In genomic region chr7:118900090-118900489, GRCm38 (mm10) we compare ENCODE assay signal across 26 mouse cellular contexts. TPM values are rescaled to one million over a fixed set of nuclear protein-coding genes. Genes with fewer than 3 reads are reported as not detected.
DNase-seq lines count a peak whose midpoint lies in the region; ATAC-seq and TF ChIP-seq lines count a peak whose summit lies in the region.
"Had no signal": no experiment of that assay in that cellular context is flagged by ENCODE, and none has a peak within 500 bp of the region (broad histone marks: within the 10 kb centered on the region; RNA-seq: fewer than 3 reads in every experiment).

No protein-coding gene starts in this region.

- H3K9ac ChIP-seq in forebrain, embryonic 15.5 days (replicated peaks), result no peak overlapping the region
- H3K9ac ChIP-seq in hindbrain, postnatal 0 days (replicated peaks; ENCODE audit: low read length), result no peak overlapping the region
- H3K9ac ChIP-seq in midbrain, embryonic 14.5 days (replicated peaks; ENCODE audit: low read length), result no peak overlapping the region
- H3K9ac ChIP-seq: embryonic facial prominence, embryonic 13.5 days; hindbrain, embryonic 15.5 days; intestine, embryonic 15.5 days had no signal

- H3K4me3 ChIP-seq in forebrain, embryonic 10.5 days, result no peak overlapping the region
- H3K4me3 ChIP-seq in forebrain, embryonic 15.5 days, result no peak overlapping the region
- H3K4me3 ChIP-seq in hindbrain, embryonic 10.5 days, result no peak overlapping the region
- H3K4me3 ChIP-seq in hindbrain, postnatal 0 days (ENCODE audit: low read length), result no peak overlapping the region
- H3K4me3 ChIP-seq in midbrain, embryonic 10.5 days, result no peak overlapping the region
- H3K4me3 ChIP-seq in midbrain, embryonic 14.5 days (replicated peaks; ENCODE audit: low read depth, low read length), result no peak overlapping the region
- H3K4me3 ChIP-seq in testis, adult 2 months (ENCODE audit: control insufficient read depth, low read depth, low read length), result peak overlapping the region; percentile 11
- H3K4me3 ChIP-seq: embryonic facial prominence, embryonic 10.5 days; embryonic facial prominence, embryonic 13.5 days; erythroblast, embryonic 14.5 days; hindbrain, embryonic 15.5 days; intestine, embryonic 15.5 days had no signal

- no peaks in the 10 kb centered on the region for H3K27me3 ChIP-seq in forebrain, embryonic 10.5 days (ENCODE audit: poor library complexity, severe bottlenecking)
- H3K27me3 ChIP-seq in forebrain, embryonic 15.5 days, result no peaks in the 10 kb centered on the region
- H3K27me3 ChIP-seq in hindbrain, embryonic 10.5 days (ENCODE audit: insufficient read depth, poor library complexity, severe bottlenecking), result no peaks in the 10 kb centered on the region
- H3K27me3 ChIP-seq in hindbrain, postnatal 0 days (ENCODE audit: insufficient read depth, low read length), result no peaks in the 10 kb centered on the region
- no peaks in the 10 kb centered on the region; the same call in 1 of the 2 replicates for H3K27me3 ChIP-seq in midbrain, embryonic 10.5 days (ENCODE audit: low read depth, poor library complexity, severe bottlenecking)
- H3K27me3 ChIP-seq in midbrain, embryonic 14.5 days (ENCODE audit: control insufficient read depth, insufficient read depth, low read length), result no peaks in the 10 kb centered on the region
- no peaks in the 10 kb centered on the region for H3K27me3 ChIP-seq in testis, adult 2 months (ENCODE audit: control insufficient read depth, insufficient read depth, low read length)
- H3K27me3 ChIP-seq: embryonic facial prominence, embryonic 13.5 days; hindbrain, embryonic 15.5 days; intestine, embryonic 15.5 days had no signal

- H3K4me1 ChIP-seq in forebrain, embryonic 10.5 days, result peaks cover 23% of the 10 kb centered on the region
- peaks cover 20% of the 10 kb centered on the region for H3K4me1 ChIP-seq in forebrain, embryonic 15.5 days
- H3K4me1 ChIP-seq in hindbrain, embryonic 10.5 days (replicated peaks), result peaks cover 51% of the 10 kb centered on the region
- 0 out of 2 replicates have a peak, but pooled peaks cover 7% of the 10 kb centered on the region for H3K4me1 ChIP-seq in hindbrain, postnatal 0 days (ENCODE audit: insufficient read depth, low read length)
- peaks cover 48% of the 10 kb centered on the region for H3K4me1 ChIP-seq in midbrain, embryonic 10.5 days
- peaks cover 15% of the 10 kb centered on the region for H3K4me1 ChIP-seq in midbrain, embryonic 14.5 days (ENCODE audit: control insufficient read depth, insufficient read depth, low read length)
- no peaks in the 10 kb centered on the region for H3K4me1 ChIP-seq in testis, adult 2 months (ENCODE audit: control insufficient read depth, insufficient read depth, low read length)

- TF ChIP-seq POLR2A in testis, adult 2 months (IDR thresholded peaks at IDR 0.05; ENCODE audit: control insufficient read depth, low read depth, low read length), result no peak

- no peak for DNase-seq in forebrain, embryonic 10.5 days (ENCODE audit: extremely low spot score, low spot score)
- DNase-seq in hindbrain, embryonic 10.5 days (ENCODE audit: low spot score), result no peak
- no peak for DNase-seq in hindbrain, postnatal 0 days (ENCODE audit: low spot score)
- DNase-seq in midbrain, embryonic 10.5 days (ENCODE audit: low spot score), result no peak
- DNase-seq in midbrain, embryonic 14.5 days, result no peak
- no peak for DNase-seq in testis, postnatal 10 days (ENCODE audit: low spot score)
- DNase-seq: adrenal gland, adult 8-10 months; adrenal gland, postnatal 25 days; cerebellum, adult 11-12 months; cerebellum, adult 8-10 months; cerebellum, postnatal 10 days; cerebellum, postnatal 36 days; embryo, embryonic 11 days; gastrocnemius, postnatal 10 days; gastrocnemius, postnatal 36 days; heart, postnatal 36 days had no signal

- 82% methylated on average over 2 of the region's 2 CpGs for WGBS in forebrain, embryonic 10.5 days
- WGBS in forebrain, embryonic 15.5 days, result 72% methylated on average over 2 of the region's 2 CpGs
- 74% methylated on average over 2 of the region's 2 CpGs for WGBS in hindbrain, embryonic 10.5 days
- 73% methylated on average over 2 of the region's 2 CpGs for WGBS in hindbrain, postnatal 0 days
- WGBS in midbrain, embryonic 10.5 days, result 68% methylated on average over 2 of the region's 2 CpGs
- 63% methylated on average over 2 of the region's 2 CpGs for WGBS in midbrain, embryonic 14.5 days

- H3K36me3 ChIP-seq in forebrain, embryonic 10.5 days (replicated peaks), result no peaks in the 10 kb centered on the region
- no peaks in the 10 kb centered on the region for H3K36me3 ChIP-seq in forebrain, embryonic 15.5 days
- H3K36me3 ChIP-seq in hindbrain, embryonic 10.5 days, result no peaks in the 10 kb centered on the region
- no peaks in the 10 kb centered on the region for H3K36me3 ChIP-seq in hindbrain, postnatal 0 days (ENCODE audit: insufficient read depth, low read length)
- no peaks in the 10 kb centered on the region for H3K36me3 ChIP-seq in midbrain, embryonic 10.5 days
- no peaks in the 10 kb centered on the region for H3K36me3 ChIP-seq in midbrain, embryonic 14.5 days (ENCODE audit: control insufficient read depth, insufficient read depth, low read length)
- no peaks in the 10 kb centered on the region for H3K36me3 ChIP-seq in testis, adult 2 months (ENCODE audit: control insufficient read depth, insufficient read depth, low read length)
- H3K36me3 ChIP-seq: embryonic facial prominence, embryonic 10.5 days; embryonic facial prominence, embryonic 13.5 days; hindbrain, embryonic 15.5 days; intestine, embryonic 15.5 days had no signal

- peak overlapping the region; percentile 31; the same call in 1 of the 2 replicates for H3K27ac ChIP-seq in forebrain, embryonic 10.5 days
- no peak overlapping the region for H3K27ac ChIP-seq in forebrain, embryonic 15.5 days (replicated peaks)
- H3K27ac ChIP-seq in hindbrain, embryonic 10.5 days, result peak overlapping the region; percentile 68
- H3K27ac ChIP-seq in hindbrain, postnatal 0 days, result no peak overlapping the region
- peak overlapping the region; percentile 47 for H3K27ac ChIP-seq in midbrain, embryonic 10.5 days (replicated peaks)
- H3K27ac ChIP-seq in midbrain, embryonic 14.5 days (replicated peaks; ENCODE audit: low read depth, low read length), result no peak overlapping the region
- H3K27ac ChIP-seq in testis, adult 2 months (ENCODE audit: control insufficient read depth, insufficient read depth, low read depth, low read length), result no peak overlapping the region
- H3K27ac ChIP-seq: embryonic facial prominence, embryonic 10.5 days; embryonic facial prominence, embryonic 13.5 days; hindbrain, embryonic 15.5 days; intestine, embryonic 15.5 days had no signal

- no peak overlapping the region for H3K4me2 ChIP-seq in forebrain, embryonic 15.5 days (replicated peaks)
- no peak overlapping the region for H3K4me2 ChIP-seq in hindbrain, postnatal 0 days (ENCODE audit: low read depth, low read length)
- H3K4me2 ChIP-seq in midbrain, embryonic 14.5 days (ENCODE audit: low read length), result no peak overlapping the region
- H3K4me2 ChIP-seq: embryonic facial prominence, embryonic 13.5 days; heart, embryonic 11.5 days; hindbrain, embryonic 15.5 days; intestine, embryonic 15.5 days had no signal

- ATAC-seq in forebrain, embryonic 15.5 days (replicated peaks), result no peak
- ATAC-seq in hindbrain, postnatal 0 days, result no peak
- no peak for ATAC-seq in midbrain, embryonic 14.5 days (ENCODE audit: low FRiP score, low TSS enrichment)
- ATAC-seq: activated CD4-positive, CD25-positive, alpha-beta regulatory T cell, adult 4 months; forebrain, embryonic 16.5 days; intestine, embryonic 15.5 days had no signal

- no peaks in the 10 kb centered on the region for H3K9me3 ChIP-seq in forebrain, embryonic 10.5 days
- H3K9me3 ChIP-seq in forebrain, embryonic 15.5 days, result no peaks in the 10 kb centered on the region
- H3K9me3 ChIP-seq in hindbrain, embryonic 10.5 days, result no peaks in the 10 kb centered on the region
- H3K9me3 ChIP-seq in hindbrain, postnatal 0 days (ENCODE audit: low read length), result no peaks in the 10 kb centered on the region
- H3K9me3 ChIP-seq in midbrain, embryonic 10.5 days (replicated peaks), result no peaks in the 10 kb centered on the region
- H3K9me3 ChIP-seq in midbrain, embryonic 14.5 days (ENCODE audit: control insufficient read depth, low read length), result no peaks in the 10 kb centered on the region
- H3K9me3 ChIP-seq: embryonic facial prominence, embryonic 10.5 days; embryonic facial prominence, embryonic 13.5 days; hindbrain, embryonic 15.5 days; intestine, embryonic 15.5 days had no signal

- no peak for TF ChIP-seq CTCF in hindbrain, postnatal 0 days (IDR thresholded peaks at IDR 0.05; ENCODE audit: low read depth)
- no peak for TF ChIP-seq CTCF in testis, adult 2 months (IDR thresholded peaks at IDR 0.05; ENCODE audit: control insufficient read depth, insufficient read depth, insufficient replicate concordance, low read depth, low read length)

RNA-seq across cellular contexts. Expression of gene Knop1, which starts 44.0 kb away (rescaled TPM):
- 150 and 153 TPM in 2 replicates for polyA plus RNA-seq in forebrain, embryonic 10.5 days (2016; fragmentation: Nextera tagmentation; extraction: Ambion mirVana)
- polyA plus RNA-seq in forebrain, embryonic 15.5 days (2015; fragmentation: Nextera tagmentation; extraction: Ambion mirVana), result 82.9 and 92.4 TPM in 2 replicates
- polyA plus RNA-seq in hindbrain, embryonic 10.5 days (2016; fragmentation: Nextera tagmentation; extraction: Ambion mirVana), result 105 and 137 TPM in 2 replicates
- 30.8 and 31.9 TPM in 2 replicates for total RNA-seq in hindbrain, postnatal 0 days (2014; rRNA removed)
- 75.6 and 78.9 TPM in 2 replicates for polyA plus RNA-seq in hindbrain, postnatal 0 days (2015; fragmentation: Nextera tagmentation; extraction: Ambion mirVana)
- 129 and 141 TPM in 2 replicates for polyA plus RNA-seq in midbrain, embryonic 10.5 days (2016; fragmentation: Nextera tagmentation; extraction: Ambion mirVana)
- 64.9 and 69.5 TPM in 2 replicates for polyA plus RNA-seq in midbrain, embryonic 14.5 days (2014; fragmentation: Nextera tagmentation; extraction: Ambion mirVana)
- polyA plus RNA-seq in testis, adult 2 months (2012; rRNA removed), result 26.1 and 34.7 TPM in 2 replicates

RNA-seq across cellular contexts. Expression of gene Iqck, which starts 44.5 kb away (rescaled TPM):
- 3.4 and 3.5 TPM in 2 replicates for polyA plus RNA-seq in forebrain, embryonic 10.5 days (2016; fragmentation: Nextera tagmentation; extraction: Ambion mirVana)
- 2.7 and 3.4 TPM in 2 replicates for polyA plus RNA-seq in forebrain, embryonic 15.5 days (2015; fragmentation: Nextera tagmentation; extraction: Ambion mirVana)
- 6.7 and 9.6 TPM in 2 replicates for polyA plus RNA-seq in hindbrain, embryonic 10.5 days (2016; fragmentation: Nextera tagmentation; extraction: Ambion mirVana)
- total RNA-seq in hindbrain, postnatal 0 days (2014; rRNA removed), result 4.6 and 4.8 TPM in 2 replicates
- 4.4 and 4.9 TPM in 2 replicates for polyA plus RNA-seq in hindbrain, postnatal 0 days (2015; fragmentation: Nextera tagmentation; extraction: Ambion mirVana)
- polyA plus RNA-seq in midbrain, embryonic 10.5 days (2016; fragmentation: Nextera tagmentation; extraction: Ambion mirVana), result 3.9 and 6.2 TPM in 2 replicates
- 3.8 and 3.9 TPM in 2 replicates for polyA plus RNA-seq in midbrain, embryonic 14.5 days (2014; fragmentation: Nextera tagmentation; extraction: Ambion mirVana)
- 41.3 and 47.7 TPM in 2 replicates for polyA plus RNA-seq in testis, adult 2 months (2012; rRNA removed)

Comparison
In these comparisons a context has a peak if more than half of its experiments do, and no peak if none do; other contexts are left out.
1. H3K27ac ChIP-seq: peak in forebrain, embryonic 10.5 days (single experiment), hindbrain, embryonic 10.5 days (single experiment) and midbrain, embryonic 10.5 days (single experiment); none in forebrain, embryonic 15.5 days (single experiment), hindbrain, postnatal 0 days (single experiment), midbrain, embryonic 14.5 days (single experiment) and testis, adult 2 months (single experiment).